Comparison of ENCODE assay signal across 24 mouse cellular contexts in genomic region chr1:178597757-178598156, GRCm38 (mm10).
DNase-seq lines count a peak whose midpoint lies in the region; ATAC-seq and TF ChIP-seq lines count a peak whose summit lies in the region.
"Had no signal": no experiment of that assay in that cellular context is flagged by ENCODE, and none has a peak within 500 bp of the region (broad histone marks: within the 10 kb centered on the region; RNA-seq: fewer than 3 reads in every experiment).

No protein-coding gene starts in this region.

- no peaks in the 10 kb centered on the region for H3K27me3 ChIP-seq in liver, adult 2 months (ENCODE audit: control insufficient read depth, insufficient read depth, low read length)
- H3K27me3 ChIP-seq in Patski = no peaks in the 10 kb centered on the region
- H3K27me3 ChIP-seq in liver, embryonic 16.5 days (ENCODE audit: control insufficient read depth, insufficient read depth, low read depth, low read length) = no peaks in the 10 kb centered on the region
- H3K27me3 ChIP-seq in kidney, embryonic 15.5 days = no peaks in the 10 kb centered on the region
- H3K27me3 ChIP-seq: embryonic facial prominence, embryonic 12.5 days; embryonic facial prominence, embryonic 15.5 days; heart, embryonic 13.5 days; hindbrain, embryonic 12.5 days; hindbrain, embryonic 15.5 days had no signal

- peak; percentile 23 for DNase-seq in liver, adult 2 months (ENCODE audit: extremely low read depth, low read depth, low spot score)
- DNase-seq in liver = no peak
- peak; percentile 45 for DNase-seq in 3T3-L1 (ENCODE audit: low read depth, low spot score)
- no peak for DNase-seq in Patski (ENCODE audit: low read depth, low spot score)
- DNase-seq in cerebellum, adult 11-12 months = no peak
- DNase-seq in left cerebral cortex, adult 8-10 months (ENCODE audit: low spot score in 2 of 2) = no peak
- DNase-seq: adrenal gland, adult 2 months; adrenal gland, postnatal 14 days; cerebellum, adult 11 months; cerebellum, adult 8-10 months; cerebellum, postnatal 10 days; cerebellum, postnatal 36 days; embryo, embryonic 11 days; forebrain, postnatal 0 days; gastrocnemius, postnatal 25 days; heart, adult 18-20 months had no signal

- no peaks in the 10 kb centered on the region for H3K79me2 ChIP-seq in liver, adult 2 months (ENCODE audit: control insufficient read depth, insufficient read depth, low read length)

- peaks cover 5% of the 10 kb centered on the region; the same call in 1 of the 2 replicates for H3K4me1 ChIP-seq in liver, adult 2 months (ENCODE audit: control insufficient read depth, insufficient read depth, low read length)
- no peaks in the 10 kb centered on the region for H3K4me1 ChIP-seq in liver, embryonic 16.5 days (ENCODE audit: control insufficient read depth, low read depth, low read length)
- H3K4me1 ChIP-seq in kidney, embryonic 15.5 days = peaks cover 16% of the 10 kb centered on the region

- H3K4me2 ChIP-seq in liver, embryonic 16.5 days (ENCODE audit: low read depth, low read length) = no peak overlapping the region
- no peak overlapping the region for H3K4me2 ChIP-seq in kidney, embryonic 15.5 days
- H3K4me2 ChIP-seq: embryonic facial prominence, embryonic 12.5 days; embryonic facial prominence, embryonic 15.5 days; heart, embryonic 13.5 days; hindbrain, embryonic 12.5 days; hindbrain, embryonic 15.5 days had no signal

- in situ Hi-C loops in Patski (cut with MboI; ENCODE audit: low pct_unique_long_range_greater_than_20kb) = loop anchor here (10.0 kb wide), 1 partner anchor 547 kb away; no protein-coding TSS in a partner anchor

- 25% methylated on average over 6 of the region's 6 CpGs for WGBS in liver, adult 2 months
- 17% methylated on average over 6 of the region's 6 CpGs for WGBS in liver, embryonic 16.5 days (ENCODE audit: insufficient replicate concordance)
- 64% methylated on average over 6 of the region's 6 CpGs for WGBS in kidney, embryonic 15.5 days

- TF ChIP-seq POLR2A in liver, adult 2 months (IDR thresholded peaks at IDR 0.05; ENCODE audit: extremely low read depth, insufficient read depth, low read length) = no peak

- no peak for TF ChIP-seq CTCF in liver, adult 2 months (IDR thresholded peaks at IDR 0.05; ENCODE audit: low read depth, low read length)
- TF ChIP-seq CTCF in Patski (IDR thresholded peaks at IDR 0.05) = no peak

- no peak overlapping the region for H3K4me3 ChIP-seq in liver, adult 2 months (ENCODE audit: insufficient read depth, low read depth, low read length)
- no peak overlapping the region for H3K4me3 ChIP-seq in liver, embryonic 16.5 days (ENCODE audit: low read depth, low read length)
- no peak overlapping the region for H3K4me3 ChIP-seq in kidney, embryonic 15.5 days (replicated peaks)
- H3K4me3 ChIP-seq: embryonic facial prominence, embryonic 12.5 days; embryonic facial prominence, embryonic 15.5 days; heart, embryonic 13.5 days; hindbrain, embryonic 12.5 days; hindbrain, embryonic 15.5 days had no signal

- H3K36me3 ChIP-seq in liver, adult 2 months (ENCODE audit: control insufficient read depth, insufficient read depth, low read length) = no peaks in the 10 kb centered on the region
- H3K36me3 ChIP-seq in liver, embryonic 16.5 days (ENCODE audit: control insufficient read depth, insufficient read depth) = no peaks in the 10 kb centered on the region
- H3K36me3 ChIP-seq in kidney, embryonic 15.5 days = peaks cover 4% of the 10 kb centered on the region; the same call in 1 of the 2 replicates
- H3K36me3 ChIP-seq: embryonic facial prominence, embryonic 12.5 days; embryonic facial prominence, embryonic 15.5 days; hindbrain, embryonic 12.5 days; hindbrain, embryonic 15.5 days had no signal

- H3K9me3 ChIP-seq in liver, embryonic 16.5 days (replicated peaks; ENCODE audit: control insufficient read depth, low read length) = no peaks in the 10 kb centered on the region
- H3K9me3 ChIP-seq in kidney, embryonic 15.5 days (replicated peaks) = no peaks in the 10 kb centered on the region
- H3K9me3 ChIP-seq: embryonic facial prominence, embryonic 12.5 days; embryonic facial prominence, embryonic 15.5 days; heart, embryonic 13.5 days; hindbrain, embryonic 12.5 days; hindbrain, embryonic 15.5 days had no signal

- CTCF ChIA-PET in Patski (lab: Charles Lee) = interaction anchor here (1.2 kb wide), 1 partner anchor 29 kb away, joined by 3 read pairs; no protein-coding TSS in a partner anchor

- peak; percentile 4 for ATAC-seq in Patski
- peak; percentile 45; the same call in 1 of the 2 replicates for ATAC-seq in liver, embryonic 16.5 days (ENCODE audit: low read depth)
- no peak for ATAC-seq in kidney, embryonic 15.5 days (replicated peaks; ENCODE audit: low FRiP score)
- ATAC-seq: forebrain, embryonic 14.5 days; forebrain, postnatal 0 days had no signal

- POLR2A ChIA-PET in Patski (lab: Charles Lee) = no interaction called here

- H3K9ac ChIP-seq in liver, adult 2 months (ENCODE audit: low read depth, low read length) = no peak overlapping the region
- no peak overlapping the region for H3K9ac ChIP-seq in liver, embryonic 16.5 days (ENCODE audit: low read depth, low read length)
- no peak overlapping the region for H3K9ac ChIP-seq in kidney, embryonic 15.5 days
- H3K9ac ChIP-seq: embryonic facial prominence, embryonic 12.5 days; embryonic facial prominence, embryonic 15.5 days; forebrain, postnatal 0 days; heart, embryonic 13.5 days; hindbrain, embryonic 12.5 days; hindbrain, embryonic 15.5 days had no signal

- H3K27ac ChIP-seq in liver, adult 2 months (replicated peaks; ENCODE audit: insufficient read depth, low read depth, low read length) = no peak overlapping the region
- H3K27ac ChIP-seq in liver, embryonic 16.5 days (ENCODE audit: low read length) = no peak overlapping the region
- no peak overlapping the region for H3K27ac ChIP-seq in kidney, embryonic 15.5 days
- H3K27ac ChIP-seq: embryonic facial prominence, embryonic 12.5 days; embryonic facial prominence, embryonic 15.5 days; heart, embryonic 13.5 days; hindbrain, embryonic 12.5 days; hindbrain, embryonic 15.5 days had no signal

Comparison
In these comparisons a context has a peak if more than half of its experiments do, and no peak if none do; other contexts are left out.
1. DNase-seq: peak in liver, adult 2 months (single experiment) and 3T3-L1 (single experiment); none in liver (single experiment), Patski (single experiment), cerebellum, adult 11-12 months (single experiment) and left cerebral cortex, adult 8-10 months (0 of 2).